Mouse (Mus musculus) olfactory bulb, adult 2 months (tissue): ENCODE data around the gene Twist1.

ENCODE experiments used
- CTCF ChIP-seq: fragments of 200-500 bp; IDR thresholded peaks from 2 replicates; pipeline ENCODE4 v1.5.1; 2012; ENCODE audit warnings: low read depth, mild to moderate bottlenecking, low read length, moderate library complexity; ENCODE audit not compliant: insufficient read depth
- POLR2A ChIP-seq: fragments of 200-500 bp; IDR thresholded peaks from 2 replicates; pipeline ENCODE4 v1.6.1; 2012; ENCODE audit warnings: mild to moderate bottlenecking, low read depth, low read length, moderate library complexity; ENCODE audit not compliant: insufficient read depth

DNA sequence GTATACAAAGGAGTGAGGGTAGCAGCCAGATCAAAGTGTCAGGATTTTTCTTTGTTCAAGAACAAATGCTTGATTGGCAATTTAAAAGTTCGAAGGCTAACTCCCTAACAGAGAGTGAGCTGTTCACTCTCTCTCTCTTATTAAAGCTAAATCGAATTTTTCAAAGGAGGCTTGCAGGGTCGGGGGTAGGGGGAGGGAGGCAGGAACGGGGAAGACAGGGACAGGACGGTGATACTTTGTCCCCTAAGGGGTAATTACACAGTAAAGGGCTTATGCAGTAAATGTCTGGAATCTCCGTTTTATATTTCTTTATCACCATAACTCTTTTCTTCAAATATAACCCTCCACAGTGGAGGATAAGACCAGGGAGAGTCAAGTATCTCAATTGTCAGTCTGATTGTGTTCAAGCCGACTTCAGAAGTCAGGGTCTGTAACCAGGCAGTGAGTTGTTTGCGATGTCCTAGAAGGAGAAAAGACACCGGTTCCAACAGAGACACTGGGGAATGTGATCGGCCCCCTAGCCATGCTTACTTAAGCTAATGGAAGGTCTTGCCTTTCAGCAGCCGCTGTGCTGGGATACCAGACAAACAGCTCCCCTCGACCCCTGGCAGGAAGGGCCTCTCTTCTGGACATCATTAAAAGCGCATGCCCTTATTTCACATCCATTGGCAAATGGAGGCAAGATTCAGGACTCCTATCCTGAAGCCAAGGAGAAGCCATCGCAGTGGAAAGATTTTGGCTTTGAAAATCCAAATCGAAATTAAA lies 30.0 kb upstream of the Twist1 start:
- no peak for TF ChIP-seq CTCF
- no peak for TF ChIP-seq POLR2A
